Mouse (Mus musculus): ENCODE results near the gene Ip6k1.

GRCm38 (mm10) chr9:108072481-108072924 is 70.2 kb downstream of the Ip6k1 start:
- TF ChIP-seq CTCF (IDR thresholded peaks at IDR 0.05; ENCODE audit: low read depth) (no peak), EP300 (IDR thresholded peaks at IDR 0.05; ENCODE audit: low read depth) (no peak)
